Comparison of ENCODE assay signal across 7 mouse cellular contexts in genomic region chr1:189887518-189887917, GRCm38 (mm10). TPM values are rescaled to one million over a fixed set of nuclear protein-coding genes. Genes with fewer than 3 reads are reported as not detected.
DNase-seq lines count a peak whose midpoint lies in the region; ATAC-seq and TF ChIP-seq lines count a peak whose summit lies in the region.

No protein-coding gene starts in this region.

- TF ChIP-seq POLR2A in bone marrow, adult 2 months (IDR thresholded peaks at IDR 0.05; ENCODE audit: borderline replicate concordance, control insufficient read depth, low read depth, low read length) = no peak
- TF ChIP-seq POLR2A in embryonic fibroblast, embryonic 13.5 days (IDR thresholded peaks at IDR 0.05; ENCODE audit: low read depth, low read length) = no peak

- DNase-seq in ES-CJ7 (ENCODE audit: low read depth, low spot score) = peak; percentile 81
- DNase-seq in heart, postnatal 0 days (ENCODE audit: low spot score) = peak; percentile 83
- DNase-seq in kidney, postnatal 25 days = peak; percentile 76 to 77
- DNase-seq in lung, postnatal 0 days (ENCODE audit: low spot score) = peak; percentile 72
- DNase-seq in retina, postnatal 1 day = peak; percentile 80

- H3K27ac ChIP-seq in bone marrow, adult 2 months (ENCODE audit: control insufficient read depth, insufficient read depth, low read depth, low read length, poor library complexity) = no peak overlapping the region
- H3K27ac ChIP-seq in embryonic fibroblast, embryonic 13.5 days (ENCODE audit: insufficient read depth, low read length) = no peak overlapping the region
- H3K27ac ChIP-seq in heart, postnatal 0 days (ENCODE audit: low read depth) = peak overlapping the region; percentile 69
- H3K27ac ChIP-seq in lung, postnatal 0 days (ENCODE audit: low read length) = no peak overlapping the region

- 12% methylated on average over 7 of the region's 7 CpGs for WGBS in bone marrow, adult 2 months
- 31% methylated on average over 7 of the region's 7 CpGs for whole genome bisulfite sequencing in heart, postnatal 0 days
- 27% methylated on average over 7 of the region's 7 CpGs for WGBS in lung, postnatal 0 days

- H3K36me3 ChIP-seq in heart, postnatal 0 days (replicated peaks; ENCODE audit: control insufficient read depth, insufficient read depth, low read length) = peaks cover 27% of the 10 kb centered on the region
- no peaks in the 10 kb centered on the region for H3K36me3 ChIP-seq in lung, postnatal 0 days (ENCODE audit: insufficient read depth, low read length)

- H3K9ac ChIP-seq in heart, postnatal 0 days (replicated peaks; ENCODE audit: low read depth, low read length) = no peak overlapping the region
- no peak overlapping the region for H3K9ac ChIP-seq in lung, postnatal 0 days (replicated peaks; ENCODE audit: low read depth)

- no peaks in the 10 kb centered on the region for H3K9me3 ChIP-seq in heart, postnatal 0 days (replicated peaks; ENCODE audit: control insufficient read depth, low read length)
- no peaks in the 10 kb centered on the region for H3K9me3 ChIP-seq in lung, postnatal 0 days (ENCODE audit: low read length)

- ATAC-seq in heart, postnatal 0 days (ENCODE audit: insufficient read depth, low read depth) = peak; percentile 67
- ATAC-seq in lung, postnatal 0 days = peak; percentile 75

- no peaks in the 10 kb centered on the region for H3K27me3 ChIP-seq in heart, postnatal 0 days (ENCODE audit: control insufficient read depth, insufficient read depth, low read length)
- no peaks in the 10 kb centered on the region for H3K27me3 ChIP-seq in lung, postnatal 0 days (replicated peaks; ENCODE audit: insufficient read depth, low read length)

- no peak overlapping the region for H3K4me2 ChIP-seq in heart, postnatal 0 days (ENCODE audit: low read depth, low read length)
- no peak overlapping the region for H3K4me2 ChIP-seq in lung, postnatal 0 days (replicated peaks; ENCODE audit: low read depth, low read length)

- no peak; the same call in 1 of the 2 replicates for TF ChIP-seq EP300 in heart, postnatal 0 days (IDR thresholded peaks at IDR 0.05; ENCODE audit: low read depth)
- no peak for TF ChIP-seq EP300 in lung, postnatal 0 days (IDR thresholded peaks at IDR 0.05)

- no peaks in the 10 kb centered on the region for H3K4me1 ChIP-seq in bone marrow, adult 2 months (ENCODE audit: control insufficient read depth, insufficient read depth, low read length)
- H3K4me1 ChIP-seq in embryonic fibroblast, embryonic 13.5 days (ENCODE audit: control insufficient read depth, insufficient read depth, low read length) = no peaks in the 10 kb centered on the region
- peaks cover 13% of the 10 kb centered on the region; the same call in 1 of the 2 replicates for H3K4me1 ChIP-seq in heart, postnatal 0 days (ENCODE audit: control insufficient read depth, insufficient read depth)
- no peaks in the 10 kb centered on the region for H3K4me1 ChIP-seq in lung, postnatal 0 days (ENCODE audit: insufficient read depth, low read depth, low read length)

- no peak overlapping the region for H3K4me3 ChIP-seq in bone marrow, adult 2 months (replicated peaks; ENCODE audit: control insufficient read depth, low read depth, low read length)
- H3K4me3 ChIP-seq in embryonic fibroblast, embryonic 13.5 days (ENCODE audit: insufficient read depth, low read length) = no peak overlapping the region
- H3K4me3 ChIP-seq in heart, postnatal 0 days (ENCODE audit: low read depth, low read length) = no peak overlapping the region
- no peak overlapping the region for H3K4me3 ChIP-seq in lung, postnatal 0 days (ENCODE audit: low read depth, low read length)

- peak; percentile 73 for TF ChIP-seq CTCF in bone marrow, adult 2 months (IDR thresholded peaks at IDR 0.05; ENCODE audit: control insufficient read depth, insufficient read depth, low read length)
- peak; percentile 83 for TF ChIP-seq CTCF in embryonic fibroblast, embryonic 13.5 days (IDR thresholded peaks at IDR 0.05; ENCODE audit: borderline replicate concordance, insufficient read depth, low read length)
- peak; percentile 86 for TF ChIP-seq CTCF in heart, postnatal 0 days (IDR thresholded peaks at IDR 0.05; ENCODE audit: low read depth)
- TF ChIP-seq CTCF in lung, postnatal 0 days (IDR thresholded peaks at IDR 0.05) = peak; percentile 95

RNA-seq across cellular contexts. Expression of gene Smyd2, which starts 34.6 kb away (rescaled TPM):
- polyA plus RNA-seq in bone marrow, adult 2 months (2011; ENCODE audit: insufficient read depth, insufficient read length, low replicate concordance, missing spikeins) = 16.9 and 30.0 TPM in 2 replicates
- polyA plus RNA-seq in embryonic fibroblast, embryonic 13.5 days (2011; ENCODE audit: insufficient read length, low read depth, missing spikeins) = 47.4 and 48.6 TPM in 2 replicates
- 218 and 234 TPM in 2 replicates for total RNA-seq in heart, postnatal 0 days (2014; rRNA removed; ENCODE audit: low replicate concordance)
- 219 and 239 TPM in 2 replicates for polyA plus RNA-seq in heart, postnatal 0 days (2015; fragmentation: Nextera tagmentation; extraction: Ambion mirVana)
- polyA plus RNA-seq in lung, postnatal 0 days (2015; fragmentation: Nextera tagmentation; extraction: Ambion mirVana) = 34.3 and 35.9 TPM in 2 replicates
